Mouse (Mus musculus): ENCODE results near the gene Arhgap31. TPM values are rescaled to one million over a fixed set of nuclear protein-coding genes. Genes with fewer than 3 reads are reported as not detected.

Arhgap31 gene
- polyA plus RNA-seq, 1 experiment from 2014 or later = 1.6 TPM

GRCm38 (mm10) chr16:38602989-38603804, 109.9 kb downstream of the Arhgap31 start:
- 59% methylated on average over 11 of the region's 11 CpGs for WGBS (ENCODE audit: insufficient replicate concordance)
- Histone ChIP-seq H3K27ac (ENCODE audit: low read depth) (no peak overlapping the region), H3K27me3 (ENCODE audit: insufficient read depth, low read length) (no peaks in the 10 kb centered on the region), H3K9ac (replicated peaks) (no peak overlapping the region), H3K4me3 (ENCODE audit: low read depth, low read length) (no peak overlapping the region), H3K4me2 (ENCODE audit: low read depth, low read length) (no peak overlapping the region), H3K36me3 (replicated peaks; ENCODE audit: insufficient read depth, low read length) (no peaks in the 10 kb centered on the region; the same call in 1 of the 2 replicates), H3K9me3 (ENCODE audit: low read length) (no peaks in the 10 kb centered on the region), H3K4me1 (ENCODE audit: insufficient read depth) (no peaks in the 10 kb centered on the region)
- peak; percentile 29; the same call in 1 of the 2 replicates for ATAC-seq
- DNase-seq = no peak
- TF ChIP-seq CTCF (IDR thresholded peaks at IDR 0.05; ENCODE audit: low read depth) = no peak
- TF ChIP-seq EP300 (IDR thresholded peaks at IDR 0.05; ENCODE audit: low read depth) = no peak

GRCm38 (mm10) chr16:38598986-38599680, 113.9 kb downstream of the Arhgap31 start:
- Histone ChIP-seq H3K9me3 (ENCODE audit: low read length) (no peaks in the 10 kb centered on the region), H3K4me1 (ENCODE audit: insufficient read depth) (no peaks in the 10 kb centered on the region), H3K36me3 (replicated peaks; ENCODE audit: insufficient read depth, low read length) (no peaks in the 10 kb centered on the region), H3K9ac (replicated peaks) (no peak overlapping the region), H3K4me2 (ENCODE audit: low read depth, low read length) (no peak overlapping the region), H3K27ac (ENCODE audit: low read depth) (no peak overlapping the region), H3K4me3 (ENCODE audit: low read depth, low read length) (no peak overlapping the region), H3K27me3 (ENCODE audit: insufficient read depth, low read length) (no peaks in the 10 kb centered on the region)
- no peak for DNase-seq
- 65% methylated on average over 11 of the region's 11 CpGs for whole genome bisulfite sequencing (ENCODE audit: insufficient replicate concordance)
- TF ChIP-seq EP300 (IDR thresholded peaks at IDR 0.05; ENCODE audit: low read depth) (no peak), CTCF (IDR thresholded peaks at IDR 0.05; ENCODE audit: low read depth) (no peak)
- ATAC-seq = no peak

- Histone ChIP-seq H3K9me3 (ENCODE audit: low read length) (no peaks in the 10 kb centered on the region), H3K36me3 (replicated peaks; ENCODE audit: insufficient read depth, low read length) (peaks cover 6% of the 10 kb centered on the region; the same call in 1 of the 2 replicates), H3K4me3 (ENCODE audit: low read depth, low read length) (no peak overlapping the region), H3K4me1 (ENCODE audit: insufficient read depth) (no peaks in the 10 kb centered on the region), H3K4me2 (ENCODE audit: low read depth, low read length) (no peak overlapping the region), H3K27me3 (ENCODE audit: insufficient read depth, low read length) (no peaks in the 10 kb centered on the region), H3K9ac (replicated peaks) (no peak overlapping the region), H3K27ac (ENCODE audit: low read depth) (no peak overlapping the region)
- 72% methylated on average over 2 of the region's 2 CpGs for WGBS (ENCODE audit: insufficient replicate concordance)
- ATAC-seq (no peak), DNase-seq (no peak)
- TF ChIP-seq EP300 (IDR thresholded peaks at IDR 0.05; ENCODE audit: low read depth) (no peak), CTCF (IDR thresholded peaks at IDR 0.05; ENCODE audit: low read depth) (no peak)
Measured at GRCm38 (mm10) chr16:38596651-38597050, 116.4 kb downstream of the Arhgap31 start.

- 72% methylated on average over 2 of the region's 2 CpGs for WGBS (ENCODE audit: insufficient replicate concordance)
- no peak overlapping the region for H3K4me2 ChIP-seq (ENCODE audit: low read depth, low read length)
- no peaks in the 10 kb centered on the region for H3K9me3 ChIP-seq (ENCODE audit: low read length)
- no peak overlapping the region for H3K27ac ChIP-seq (ENCODE audit: low read depth)
- DNase-seq = no peak
- no peaks in the 10 kb centered on the region for H3K4me1 ChIP-seq (ENCODE audit: insufficient read depth)
- TF ChIP-seq CTCF (IDR thresholded peaks at IDR 0.05; ENCODE audit: low read depth) (no peak), EP300 (IDR thresholded peaks at IDR 0.05; ENCODE audit: low read depth) (no peak)
- no peak for ATAC-seq
- H3K9ac ChIP-seq (replicated peaks) = no peak overlapping the region
- H3K36me3 ChIP-seq (replicated peaks; ENCODE audit: insufficient read depth, low read length) = peaks cover 10% of the 10 kb centered on the region
- no peak overlapping the region for H3K4me3 ChIP-seq (ENCODE audit: low read depth, low read length)
- H3K27me3 ChIP-seq (ENCODE audit: insufficient read depth, low read length) = no peaks in the 10 kb centered on the region
Measured at GRCm38 (mm10) chr16:38596099-38596498, 117.0 kb downstream of the Arhgap31 start.

- TF ChIP-seq EP300 (IDR thresholded peaks at IDR 0.05; ENCODE audit: low read depth) = no peak
- Histone ChIP-seq H3K9ac (replicated peaks) (no peak overlapping the region), H3K36me3 (replicated peaks; ENCODE audit: insufficient read depth, low read length) (peaks cover 16% of the 10 kb centered on the region), H3K27me3 (ENCODE audit: insufficient read depth, low read length) (no peaks in the 10 kb centered on the region), H3K9me3 (ENCODE audit: low read length) (no peaks in the 10 kb centered on the region), H3K4me1 (ENCODE audit: insufficient read depth) (no peaks in the 10 kb centered on the region), H3K27ac (ENCODE audit: low read depth) (no peak overlapping the region), H3K4me2 (ENCODE audit: low read depth, low read length) (no peak overlapping the region), H3K4me3 (ENCODE audit: low read depth, low read length) (no peak overlapping the region)
- ATAC-seq = no peak
- 73% methylated on average over 1 of the region's 1 CpGs for WGBS (ENCODE audit: insufficient replicate concordance)
- DNase-seq = no peak
Measured at GRCm38 (mm10) chr16:38594435-38594834, 118.6 kb downstream of the Arhgap31 start.

GRCm38 (mm10) chr16:38592946-38593345, 120.1 kb downstream of the Arhgap31 start:
- DNase-seq (no peak), ATAC-seq (no peak)
- TF ChIP-seq EP300 (IDR thresholded peaks at IDR 0.05; ENCODE audit: low read depth) = no peak
- no peak for TF ChIP-seq CTCF (IDR thresholded peaks at IDR 0.05; ENCODE audit: low read depth)
- Histone ChIP-seq H3K27me3 (ENCODE audit: insufficient read depth, low read length) (no peaks in the 10 kb centered on the region), H3K4me3 (ENCODE audit: low read depth, low read length) (no peak overlapping the region), H3K36me3 (replicated peaks; ENCODE audit: insufficient read depth, low read length) (peaks cover 31% of the 10 kb centered on the region), H3K9me3 (ENCODE audit: low read length) (no peaks in the 10 kb centered on the region), H3K9ac (replicated peaks) (no peak overlapping the region), H3K4me2 (ENCODE audit: low read depth, low read length) (no peak overlapping the region), H3K4me1 (ENCODE audit: insufficient read depth) (no peaks in the 10 kb centered on the region), H3K27ac (ENCODE audit: low read depth) (no peak overlapping the region)
- WGBS (ENCODE audit: insufficient replicate concordance) = 87% methylated on average over 4 of the region's 4 CpGs

Data from liver, postnatal 0 days (tissue).